Mouse (Mus musculus): Measurements from ENCODE around the gene Rad54l2. TPM values are rescaled to one million over a fixed set of nuclear protein-coding genes. Genes with fewer than 3 reads are reported as not detected.

Gene Rad54l2
- polyA plus RNA-seq, 1 experiment from 2014 or later = 5.3 TPM

DNA sequence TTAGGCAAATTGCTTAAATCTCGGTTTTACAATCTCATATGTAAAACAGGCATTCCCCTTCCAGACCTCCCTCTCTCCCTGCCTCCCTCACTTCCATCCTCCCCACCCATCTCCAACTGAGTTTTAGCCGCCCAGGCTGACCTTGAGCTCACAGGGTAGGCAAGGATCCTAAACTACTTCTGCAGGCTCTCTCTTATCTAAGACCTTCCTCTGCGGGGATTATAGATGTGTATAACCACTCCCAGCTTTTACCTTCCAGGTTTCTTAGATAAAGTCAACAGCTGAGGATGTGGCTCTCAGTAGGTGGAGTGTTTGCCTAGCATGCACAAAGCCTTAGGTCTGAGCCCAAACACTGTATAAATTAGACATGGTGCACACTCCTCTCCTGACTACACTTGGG lies 18.8 kb downstream of the Rad54l2 start:
- Histone ChIP-seq H3K9ac (ENCODE audit: low read depth, low read length) (no peak overlapping the region), H3K27ac (ENCODE audit: low read depth, low read length) (no peak overlapping the region), H3K27me3 (replicated peaks; ENCODE audit: control insufficient read depth, insufficient read depth, low read length) (no peaks in the 10 kb centered on the region), H3K36me3 (ENCODE audit: control insufficient read depth, insufficient read depth, low read length) (no peaks in the 10 kb centered on the region), H3K4me3 (ENCODE audit: low read length) (no peak overlapping the region), H3K4me2 (ENCODE audit: low read length) (no peak overlapping the region), H3K4me1 (ENCODE audit: control insufficient read depth, insufficient read depth, low read depth, low read length) (no peaks in the 10 kb centered on the region), H3K9me3 (ENCODE audit: control insufficient read depth, low read length) (no peaks in the 10 kb centered on the region)
- WGBS = 90% methylated on average over 3 of the region's 3 CpGs
- no peak for ATAC-seq

DNA sequence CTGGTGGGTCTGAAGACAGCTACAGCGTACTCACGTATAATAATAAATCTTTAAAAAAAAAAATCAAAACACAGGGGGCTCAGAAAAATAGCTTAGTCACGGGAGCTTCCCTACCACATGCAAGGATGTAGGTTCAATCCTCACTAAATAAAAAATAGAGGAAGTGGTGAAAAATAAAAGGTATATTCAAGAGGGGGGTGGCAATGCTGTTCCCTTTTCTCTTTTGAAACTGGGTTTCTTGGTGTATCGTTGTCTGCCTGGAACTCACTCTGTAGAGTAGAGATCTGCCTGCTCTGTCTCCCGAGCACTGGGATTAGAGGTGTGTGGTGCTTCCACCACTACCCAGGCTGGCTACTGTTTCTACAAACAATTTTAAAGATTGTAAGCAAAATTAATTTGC lies 19.2 kb downstream of the Rad54l2 start:
- Histone ChIP-seq H3K4me3 (ENCODE audit: low read length) (no peak overlapping the region), H3K36me3 (ENCODE audit: control insufficient read depth, insufficient read depth, low read length) (no peaks in the 10 kb centered on the region), H3K27me3 (replicated peaks; ENCODE audit: control insufficient read depth, insufficient read depth, low read length) (no peaks in the 10 kb centered on the region), H3K9me3 (ENCODE audit: control insufficient read depth, low read length) (no peaks in the 10 kb centered on the region), H3K4me1 (ENCODE audit: control insufficient read depth, insufficient read depth, low read depth, low read length) (no peaks in the 10 kb centered on the region), H3K27ac (ENCODE audit: low read depth, low read length) (no peak overlapping the region), H3K9ac (ENCODE audit: low read depth, low read length) (no peak overlapping the region), H3K4me2 (ENCODE audit: low read length) (no peak overlapping the region)
- 94% methylated on average over 5 of the region's 5 CpGs for WGBS
- no peak for ATAC-seq

DNA sequence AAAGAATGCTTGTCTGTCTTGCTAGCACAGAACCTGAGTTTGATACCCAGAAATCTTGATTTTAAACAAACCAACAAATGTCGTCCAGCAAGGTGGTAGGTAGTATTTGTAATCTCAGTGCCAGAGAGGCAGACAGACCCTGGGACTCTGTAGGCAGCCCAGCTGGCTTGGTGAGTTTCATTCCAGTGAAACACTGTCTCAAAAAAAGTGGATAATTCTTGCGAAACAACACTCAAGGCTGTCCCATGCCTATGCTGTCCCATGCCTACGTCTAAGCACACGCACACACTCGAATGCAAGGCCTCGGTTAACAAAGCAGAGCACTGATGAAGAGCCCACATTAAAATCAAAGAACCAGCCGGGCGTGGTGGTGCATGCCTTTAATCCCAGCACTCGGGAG lies 32.6 kb downstream of the Rad54l2 start:
- no peaks in the 10 kb centered on the region for H3K4me1 ChIP-seq (ENCODE audit: control insufficient read depth, insufficient read depth, low read depth, low read length)
- WGBS = 95% methylated on average over 9 of the region's 9 CpGs
- no peaks in the 10 kb centered on the region for H3K27me3 ChIP-seq (replicated peaks; ENCODE audit: control insufficient read depth, insufficient read depth, low read length)
- no peak overlapping the region for H3K4me2 ChIP-seq (ENCODE audit: low read length)
- H3K9ac ChIP-seq (ENCODE audit: low read depth, low read length) = no peak overlapping the region
- no peak for ATAC-seq
- no peak overlapping the region for H3K4me3 ChIP-seq (ENCODE audit: low read length)
- 0 out of 2 replicates have a peak, but pooled peaks cover 3% of the 10 kb centered on the region for H3K36me3 ChIP-seq (ENCODE audit: control insufficient read depth, insufficient read depth, low read length)
- H3K9me3 ChIP-seq (ENCODE audit: control insufficient read depth, low read length) = no peaks in the 10 kb centered on the region
- no peak overlapping the region for H3K27ac ChIP-seq (ENCODE audit: low read depth, low read length)

DNA sequence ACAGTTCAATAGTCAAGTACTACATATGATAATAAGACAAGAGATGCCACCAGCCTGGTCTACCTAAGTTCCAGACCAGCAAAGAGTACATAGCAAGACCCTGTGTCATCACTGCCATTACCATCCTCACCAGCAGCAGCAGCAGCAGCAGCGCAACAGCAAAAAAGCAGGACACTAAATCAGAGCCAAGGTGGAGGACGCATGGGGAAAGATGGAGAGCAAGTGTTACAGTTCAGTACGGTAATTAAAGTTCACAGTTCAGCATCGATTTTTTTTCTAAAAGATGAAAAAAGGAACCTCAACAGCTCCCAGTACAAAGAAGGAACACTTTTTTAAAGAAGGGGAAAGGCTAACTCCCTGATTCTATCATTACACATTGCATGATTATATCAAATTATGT lies 33.2 kb downstream of the Rad54l2 start:
- no peaks in the 10 kb centered on the region for H3K4me1 ChIP-seq (ENCODE audit: control insufficient read depth, insufficient read depth, low read depth, low read length)
- WGBS = 88% methylated on average over 4 of the region's 4 CpGs
- no peak overlapping the region for H3K4me2 ChIP-seq (ENCODE audit: low read length)
- H3K36me3 ChIP-seq (ENCODE audit: control insufficient read depth, insufficient read depth, low read length) = 0 out of 2 replicates have a peak, but pooled peaks cover 3% of the 10 kb centered on the region
- ATAC-seq = no peak
- H3K27ac ChIP-seq (ENCODE audit: low read depth, low read length) = no peak overlapping the region
- H3K9me3 ChIP-seq (ENCODE audit: control insufficient read depth, low read length) = no peaks in the 10 kb centered on the region
- H3K4me3 ChIP-seq (ENCODE audit: low read length) = no peak overlapping the region
- H3K27me3 ChIP-seq (replicated peaks; ENCODE audit: control insufficient read depth, insufficient read depth, low read length) = no peaks in the 10 kb centered on the region
- no peak overlapping the region for H3K9ac ChIP-seq (ENCODE audit: low read depth, low read length)

DNA sequence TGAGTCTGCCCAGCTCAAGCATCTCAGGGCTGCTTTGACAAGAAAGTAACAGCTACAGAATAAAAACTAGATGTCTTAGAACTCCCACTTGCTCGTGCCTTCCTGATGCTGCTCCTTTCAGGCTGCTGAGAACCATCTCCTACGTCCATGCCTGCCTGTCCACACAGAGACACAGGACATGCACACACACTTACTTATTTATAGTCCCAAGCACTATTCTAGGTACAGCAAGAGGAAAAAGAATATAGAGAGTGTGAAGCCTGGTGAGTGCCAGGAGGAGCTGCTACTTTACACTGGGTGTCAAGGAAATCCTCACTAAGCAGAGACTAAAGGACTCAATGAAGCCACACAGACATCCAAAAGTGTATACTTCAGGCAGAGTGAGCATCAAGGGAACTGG lies 34.7 kb downstream of the Rad54l2 start:
- Histone ChIP-seq H3K36me3 (ENCODE audit: control insufficient read depth, insufficient read depth, low read length) (0 out of 2 replicates have a peak, but pooled peaks cover 3% of the 10 kb centered on the region), H3K9me3 (ENCODE audit: control insufficient read depth, low read length) (no peaks in the 10 kb centered on the region), H3K9ac (ENCODE audit: low read depth, low read length) (no peak overlapping the region), H3K27me3 (replicated peaks; ENCODE audit: control insufficient read depth, insufficient read depth, low read length) (no peaks in the 10 kb centered on the region), H3K27ac (ENCODE audit: low read depth, low read length) (no peak overlapping the region), H3K4me3 (ENCODE audit: low read length) (no peak overlapping the region), H3K4me1 (ENCODE audit: control insufficient read depth, insufficient read depth, low read depth, low read length) (no peaks in the 10 kb centered on the region), H3K4me2 (ENCODE audit: low read length) (no peak overlapping the region)
- no peak for ATAC-seq
- 97% methylated on average over 2 of the region's 2 CpGs for WGBS

DNA sequence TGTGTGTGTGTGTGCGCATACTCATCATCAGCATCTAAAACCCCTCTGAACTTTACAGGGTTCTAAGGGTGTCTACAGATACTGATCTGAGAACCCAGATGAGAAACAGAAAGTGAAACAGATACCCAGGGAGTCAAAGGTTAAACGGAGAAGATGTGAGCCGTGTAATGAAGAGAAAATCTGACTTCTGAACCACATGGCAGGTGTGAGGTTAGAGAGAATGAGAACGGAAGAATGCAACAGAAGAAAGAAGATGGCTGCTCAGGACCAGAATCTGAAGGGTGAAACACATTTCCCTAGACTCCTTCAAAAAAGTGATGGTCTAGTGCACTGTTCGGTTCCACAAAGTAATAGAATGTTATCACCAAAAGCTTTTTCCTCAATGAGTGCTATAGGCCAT lies 36.9 kb downstream of the Rad54l2 start:
- Histone ChIP-seq H3K36me3 (ENCODE audit: control insufficient read depth, insufficient read depth, low read length) (0 out of 2 replicates have a peak, but pooled peaks cover 3% of the 10 kb centered on the region), H3K27me3 (replicated peaks; ENCODE audit: control insufficient read depth, insufficient read depth, low read length) (no peaks in the 10 kb centered on the region), H3K9ac (ENCODE audit: low read depth, low read length) (no peak overlapping the region), H3K4me3 (ENCODE audit: low read length) (no peak overlapping the region), H3K9me3 (ENCODE audit: control insufficient read depth, low read length) (no peaks in the 10 kb centered on the region), H3K4me1 (ENCODE audit: control insufficient read depth, insufficient read depth, low read depth, low read length) (no peaks in the 10 kb centered on the region), H3K27ac (ENCODE audit: low read depth, low read length) (no peak overlapping the region), H3K4me2 (ENCODE audit: low read length) (no peak overlapping the region)
- ATAC-seq = no peak
- 96% methylated on average over 5 of the region's 5 CpGs for WGBS

DNA sequence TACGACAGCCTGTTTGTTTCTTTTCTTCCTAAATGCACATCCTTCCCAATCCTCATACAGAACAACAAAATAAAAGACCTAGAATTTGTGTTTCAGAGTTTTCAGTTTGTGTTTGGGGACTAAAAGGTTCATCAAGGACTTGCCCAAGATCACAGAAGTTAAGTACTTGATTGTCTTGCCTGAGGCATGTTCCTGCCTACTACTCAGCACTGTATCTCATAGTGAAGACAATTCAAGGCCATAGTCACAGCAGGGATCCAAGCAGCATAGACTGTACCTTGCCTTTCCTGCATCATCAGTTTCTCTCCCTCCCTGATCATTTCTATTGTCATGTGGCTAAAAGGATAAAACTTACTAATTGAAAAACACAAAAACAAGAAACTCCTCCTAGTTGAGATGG lies 49.0 kb downstream of the Rad54l2 start:
- H3K9me3 ChIP-seq (ENCODE audit: control insufficient read depth, low read length) = no peaks in the 10 kb centered on the region
- H3K9ac ChIP-seq (ENCODE audit: low read depth, low read length) = no peak overlapping the region
- H3K27me3 ChIP-seq (replicated peaks; ENCODE audit: control insufficient read depth, insufficient read depth, low read length) = no peaks in the 10 kb centered on the region
- WGBS = 90% methylated on average over 1 of the region's 1 CpGs
- ATAC-seq = no peak
- no peak overlapping the region for H3K27ac ChIP-seq (ENCODE audit: low read depth, low read length)
- no peak overlapping the region for H3K4me2 ChIP-seq (ENCODE audit: low read length)
- H3K36me3 ChIP-seq (ENCODE audit: control insufficient read depth, insufficient read depth, low read length) = no peaks in the 10 kb centered on the region
- H3K4me1 ChIP-seq (ENCODE audit: control insufficient read depth, insufficient read depth, low read depth, low read length) = no peaks in the 10 kb centered on the region
- H3K4me3 ChIP-seq (ENCODE audit: low read length) = no peak overlapping the region

DNA sequence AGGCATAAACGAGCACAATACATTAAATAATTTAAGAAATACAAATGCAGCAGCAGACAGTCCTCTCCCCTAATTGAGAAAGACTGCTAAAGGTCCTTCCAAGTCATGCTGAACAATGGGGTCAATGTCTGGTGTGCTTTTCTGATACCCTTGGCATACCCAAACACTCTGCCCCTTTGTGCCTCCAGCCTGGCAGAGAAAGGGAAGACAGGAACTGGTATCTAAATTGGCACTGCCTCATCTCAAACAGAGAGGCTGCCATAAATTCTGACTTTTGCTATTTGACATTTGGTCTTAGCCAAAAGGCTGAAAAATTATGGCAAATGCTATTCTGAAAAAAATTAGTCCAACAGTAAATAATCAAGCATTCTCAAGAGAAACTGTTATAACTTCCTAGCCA lies 49.9 kb downstream of the Rad54l2 start:
- no peak overlapping the region for H3K4me2 ChIP-seq (ENCODE audit: low read length)
- no peak overlapping the region for H3K9ac ChIP-seq (ENCODE audit: low read depth, low read length)
- no peaks in the 10 kb centered on the region for H3K4me1 ChIP-seq (ENCODE audit: control insufficient read depth, insufficient read depth, low read depth, low read length)
- no peak overlapping the region for H3K27ac ChIP-seq (ENCODE audit: low read depth, low read length)
- H3K36me3 ChIP-seq (ENCODE audit: control insufficient read depth, insufficient read depth, low read length) = no peaks in the 10 kb centered on the region
- no peak for ATAC-seq
- H3K9me3 ChIP-seq (ENCODE audit: control insufficient read depth, low read length) = no peaks in the 10 kb centered on the region
- H3K4me3 ChIP-seq (ENCODE audit: low read length) = no peak overlapping the region
- WGBS = 87% methylated on average over 1 of the region's 1 CpGs
- H3K27me3 ChIP-seq (replicated peaks; ENCODE audit: control insufficient read depth, insufficient read depth, low read length) = no peaks in the 10 kb centered on the region

DNA sequence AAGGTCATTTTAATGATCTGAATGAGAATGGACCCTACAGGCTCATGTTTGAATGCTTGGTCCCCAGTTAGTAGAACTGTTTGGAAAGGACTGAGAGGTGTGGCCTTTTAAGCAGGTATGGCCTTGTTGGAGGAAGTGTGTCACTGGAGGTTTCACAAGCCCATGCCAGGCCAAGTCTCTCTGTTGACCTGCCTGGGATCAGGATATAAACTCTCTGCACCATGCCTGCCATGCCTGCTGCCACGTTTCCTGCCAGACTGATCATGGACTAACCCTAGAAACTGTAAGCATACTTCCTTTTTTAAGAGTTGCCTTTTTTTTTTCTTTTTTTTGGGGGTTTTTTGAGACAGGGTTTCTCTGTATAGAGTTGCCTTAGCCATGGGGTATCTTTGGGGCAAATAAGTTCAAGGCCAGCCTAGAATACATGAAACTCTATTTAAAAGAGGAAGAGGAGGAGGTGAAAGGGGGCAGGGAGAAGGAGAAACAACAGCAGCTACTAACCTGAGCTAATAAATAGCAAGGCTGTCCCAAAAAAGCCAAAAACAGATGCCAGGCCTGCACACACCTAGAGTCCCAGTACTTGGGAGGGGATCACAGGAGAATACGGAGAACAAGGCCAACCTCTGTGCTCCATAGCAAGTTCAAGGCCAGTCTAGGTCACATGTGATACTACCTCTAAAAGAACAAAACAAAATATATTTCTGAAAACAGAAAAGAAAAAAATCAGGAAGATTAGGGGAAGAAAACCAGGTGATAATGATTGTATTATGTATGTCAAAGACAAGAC lies 50.6 kb downstream of the Rad54l2 start:
- H3K36me3 ChIP-seq (ENCODE audit: control insufficient read depth, insufficient read depth, low read length) = no peaks in the 10 kb centered on the region
- H3K4me3 ChIP-seq (ENCODE audit: low read length) = no peak overlapping the region
- no peaks in the 10 kb centered on the region for H3K27me3 ChIP-seq (replicated peaks; ENCODE audit: control insufficient read depth, insufficient read depth, low read length)
- H3K27ac ChIP-seq (ENCODE audit: low read depth, low read length) = no peak overlapping the region
- no peak overlapping the region for H3K9ac ChIP-seq (ENCODE audit: low read depth, low read length)
- no peaks in the 10 kb centered on the region for H3K4me1 ChIP-seq (ENCODE audit: control insufficient read depth, insufficient read depth, low read depth, low read length)
- no peak overlapping the region for H3K4me2 ChIP-seq (ENCODE audit: low read length)
- ATAC-seq = no peak
- no peaks in the 10 kb centered on the region for H3K9me3 ChIP-seq (ENCODE audit: control insufficient read depth, low read length)
- 92% methylated on average over 2 of the region's 2 CpGs for WGBS
